8 mouse cellular contexts compared by ENCODE assay signal in the genomic region with DNA sequence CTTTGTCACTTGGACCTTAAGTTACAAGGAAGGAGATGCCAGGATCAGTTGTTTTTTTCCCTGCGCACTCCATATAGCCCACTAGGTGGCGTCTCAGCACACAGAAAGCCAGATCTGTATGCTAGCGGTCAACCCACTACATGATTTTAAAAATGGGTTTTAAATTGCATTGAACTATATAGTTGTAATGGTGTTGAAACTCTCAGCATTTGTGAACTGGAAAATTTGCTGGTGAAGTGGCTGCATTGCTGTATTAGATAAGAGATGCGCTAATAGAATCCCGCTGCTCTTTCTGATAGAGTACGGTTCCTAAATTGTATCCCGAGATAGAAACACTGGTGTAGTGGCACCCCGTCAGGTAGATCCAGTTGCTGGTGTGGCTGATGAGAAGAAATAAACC.
DNase-seq lines count a peak whose midpoint lies in the region; ATAC-seq lines count a peak whose summit lies in the region.

No protein-coding gene starts in this region.

- WGBS in forebrain, embryonic 15.5 days, result 10% methylated on average over 8 of the region's 8 CpGs

- no peaks in the 10 kb centered on the region for H3K36me3 ChIP-seq in forebrain, embryonic 15.5 days

- H3K4me1 ChIP-seq in forebrain, embryonic 15.5 days, result peaks cover 9% of the 10 kb centered on the region

- DNase-seq in R1 (ENCODE audit: low read depth, low spot score), result peak; percentile 64
- DNase-seq in cerebellum, adult 11-12 months, result peak; percentile 47
- peak; percentile 84 for DNase-seq in layer of hippocampus, adult 9-10 months (ENCODE audit: low spot score)
- DNase-seq in lung, postnatal 14 days, result peak; percentile 57
- DNase-seq in right cerebral cortex, postnatal 10 days (ENCODE audit: low spot score in 2 of 2), result peak; percentile 82 to 84
- no peak for DNase-seq in natural killer cell, adult 2 months (ENCODE audit: low spot score in 2 of 2)

- no peaks in the 10 kb centered on the region for H3K27me3 ChIP-seq in forebrain, embryonic 15.5 days

- no peaks in the 10 kb centered on the region for H3K9me3 ChIP-seq in forebrain, embryonic 15.5 days

- H3K4me2 ChIP-seq in forebrain, embryonic 15.5 days (replicated peaks), result peak overlapping the region; percentile 44

- peak overlapping the region; percentile 21 for H3K4me3 ChIP-seq in forebrain, embryonic 15.5 days

- ATAC-seq in forebrain, embryonic 15.5 days (replicated peaks), result peak; percentile 76
- ATAC-seq in hematopoietic stem cell, adult 5-6 weeks (replicated peaks in 1 of 2; ENCODE audit: insufficient read depth in 1 of 2, low FRiP score in 2 of 2, low TSS enrichment in 1 of 2, low read depth in 1 of 2, poor library complexity in 2 of 2, severe bottlenecking in 2 of 2), result peak; percentile 60 to 67

- H3K27ac ChIP-seq in forebrain, embryonic 15.5 days (replicated peaks), result no peak overlapping the region

- H3K9ac ChIP-seq in forebrain, embryonic 15.5 days (replicated peaks), result no peak overlapping the region

Comparison
In these comparisons a context has a peak if more than half of its experiments do, and no peak if none do; other contexts are left out.
1. DNase-seq: peak in R1 (single experiment), cerebellum, adult 11-12 months (single experiment), layer of hippocampus, adult 9-10 months (single experiment), lung, postnatal 14 days (single experiment) and right cerebral cortex, postnatal 10 days (2 of 2); none in natural killer cell, adult 2 months (0 of 2).